Mouse (Mus musculus) forebrain, embryonic 16.5 days (tissue): ENCODE measurements around the gene Incenp. TPM values are rescaled to one million over a fixed set of nuclear protein-coding genes. Genes with fewer than 3 reads are reported as not detected.
"Not testable (repeated sequence)": the region's sequence is repeated elsewhere in the genome, so short reads cannot be mapped to it uniquely, and the experiment has no call there.

Experiments used
- ATAC-seq: fragments of 200-750 bp; cut with Nextera tagmentation; 2 replicates; pipeline ENCODE4 v1.8.0; 2017; ENCODE audit warnings: mild to moderate bottlenecking, moderate library complexity
- H3K27ac ChIP-seq: fragments of 300-500 bp; sonication (generic); 2 replicates; pipeline ENCODE4 v1.5.1; 2014; ENCODE audit warnings: low read length, control low read depth
- H3K27me3 ChIP-seq: fragments of 300-500 bp; sonication (generic); replicated peaks from 2 replicates; pipeline ENCODE4 v1.6.1; 2014; ENCODE audit warnings: low read length; ENCODE audit not compliant: control insufficient read depth, insufficient read depth
- H3K36me3 ChIP-seq: fragments of 300-500 bp; sonication (generic); 2 replicates; pipeline ENCODE4 v1.6.1; 2014; ENCODE audit not compliant: control insufficient read depth, insufficient read depth
- H3K4me1 ChIP-seq: fragments of 300-500 bp; sonication (generic); replicated peaks from 2 replicates; pipeline ENCODE4 v1.6.1; 2014; ENCODE audit warnings: low read length; ENCODE audit not compliant: control insufficient read depth, insufficient read depth
- H3K4me2 ChIP-seq: fragments of 300-500 bp; sonication (generic); 2 replicates; pipeline ENCODE4 v1.6.1; 2014; ENCODE audit warnings: mild to moderate bottlenecking, low read length, control low read depth
- H3K4me3 ChIP-seq: fragments of 300-500 bp; sonication (generic); replicated peaks from 2 replicates; pipeline ENCODE4 v1.5.1; 2014; ENCODE audit warnings: mild to moderate bottlenecking, low read length, control low read depth
- H3K9ac ChIP-seq: fragments of 300-500 bp; sonication (generic); replicated peaks from 2 replicates; pipeline ENCODE4 v1.6.1; 2014; ENCODE audit warnings: low read depth, low read length, control low read depth
- H3K9me3 ChIP-seq: fragments of 300-500 bp; sonication (generic); 2 replicates; pipeline ENCODE4 v1.6.1; 2016; ENCODE audit warnings: low read length; ENCODE audit not compliant: control insufficient read depth
- WGBS: fragments of 180-500 bp; shearing (Covaris S2); extraction: QIAGEN DNeasy Blood & Tissue Kit; methylation state at CpG from one replicate; pipeline ENCODE4 v1.1.7; 2014; 5-methylcytosine and 5-hydroxymethylcytosine counted together
- microRNA-seq: library from miRNA; unstranded; fragments of <30 nt; microRNA quantifications from one replicate; pipeline ENCODE4, GENCODE M21; 2017
- polyA plus RNA-seq: library from polyadenylated mRNA; unstranded; fragments of >200 nt; fragmentation: Nextera tagmentation; extraction: Ambion mirVana; gene quantifications from 2 replicates; pipeline ENCODE4 v1.2.1, GENCODE M21; 2015

Gene Incenp
- polyA plus RNA-seq, 1 experiment from 2014 or later: 43.0 TPM

- not testable (repeated sequence) for H3K4me3 ChIP-seq, ATAC-seq, H3K27me3 ChIP-seq, H3K4me2 ChIP-seq, H3K27ac ChIP-seq, H3K4me1 ChIP-seq, H3K9ac ChIP-seq, H3K9me3 ChIP-seq, H3K36me3 ChIP-seq
- WGBS: 93% methylated on average over 2 of the region's 3 CpGs
These were observed 38.5 kb downstream of the Incenp start for GRCm38 (mm10) chr19:9860821-9861220.

GRCm38 (mm10) chr19:9849368-9850075 is 49.8 kb downstream of the Incenp start:
- not testable (repeated sequence) for H3K9ac ChIP-seq, H3K27me3 ChIP-seq, H3K27ac ChIP-seq, H3K4me2 ChIP-seq, H3K4me1 ChIP-seq, ATAC-seq, H3K36me3 ChIP-seq, H3K4me3 ChIP-seq, H3K9me3 ChIP-seq
- WGBS: 58% methylated on average over 3 of the region's 3 CpGs

- Histone ChIP-seq H3K9me3 (no peaks in the 10 kb centered on the region), H3K4me3 (no peak within 1 kb of the TSS), H3K27ac (no peak within 1 kb of the TSS), H3K4me1 (no peaks in the 10 kb centered on the region), H3K4me2 (no peak within 1 kb of the TSS), H3K36me3 (no peaks in the 10 kb centered on the region), H3K27me3 (no peaks in the 10 kb centered on the region), H3K9ac (no peak within 1 kb of the TSS)
- 71% methylated on average over 2 of the region's 2 CpGs for WGBS
- no peak for ATAC-seq
These were observed 52.1 kb downstream of the Incenp start, which contains the start of gene Scgb2a2 for GRCm38 (mm10) chr19:9847262-9847661. Gene Scgb2a2, plus strand, starts transcription at chr19:9847562.

- H3K9ac ChIP-seq: no peak overlapping the region
- no peak overlapping the region for H3K4me2 ChIP-seq
- no peak overlapping the region for H3K4me3 ChIP-seq
- H3K4me1 ChIP-seq: no peaks in the 10 kb centered on the region
- no peaks in the 10 kb centered on the region for H3K9me3 ChIP-seq
- no peak overlapping the region for H3K27ac ChIP-seq
- ATAC-seq: peak; percentile 64
- H3K27me3 ChIP-seq: no peaks in the 10 kb centered on the region
- no peaks in the 10 kb centered on the region for H3K36me3 ChIP-seq
- WGBS: 64% methylated on average over 2 of the region's 2 CpGs
These were observed 62.0 kb downstream of the Incenp start for GRCm38 (mm10) chr19:9837341-9837715.

- not testable (repeated sequence) for H3K4me1 ChIP-seq, H3K27ac ChIP-seq, H3K9ac ChIP-seq, H3K27me3 ChIP-seq, H3K9me3 ChIP-seq, H3K36me3 ChIP-seq
- ATAC-seq: peak; percentile 98
- Histone ChIP-seq H3K4me3 (peak overlapping the region; percentile 33), H3K4me2 (peak overlapping the region; percentile 34)
- WGBS: 12% methylated on average over 18 of the region's 21 CpGs
These were observed 62.6 kb downstream of the Incenp start for GRCm38 (mm10) chr19:9836581-9837340.

Small RNA genes within 50 kb of the gene (microRNA-seq; reads per million reads assigned to microRNA genes)
- not detected for gene Gm22369
- not detected for gene Gm24484

Other genes with a start within 250 kb of the Incenp start
- gene Scgb2a2, start 52.0 kb downstream of the Incenp start, polyA plus RNA-seq: not detected in 2 replicates
- gene Fth1, start 81.0 kb upstream of the Incenp start, polyA plus RNA-seq: 1,497 and 1,681 TPM in 2 replicates
- gene Best1, start 102.1 kb upstream of the Incenp start, polyA plus RNA-seq: 1.2 and 1.5 TPM in 2 replicates
- 18.0 and 18.4 TPM in 2 replicates for gene Rab3il1, start 102.1 kb upstream of the Incenp start, polyA plus RNA-seq
- 14.1 and 20.9 TPM in 2 replicates for gene Fads3, start 142.0 kb upstream of the Incenp start, polyA plus RNA-seq
- gene Fads2, start 202.2 kb upstream of the Incenp start, polyA plus RNA-seq: 171 and 173 TPM in 2 replicates